Mouse (Mus musculus): ENCODE measurements around the gene Snrnp200. TPM values are rescaled to one million over a fixed set of nuclear protein-coding genes. Genes with fewer than 3 reads are reported as not detected.
"Not testable (repeated sequence)": the region's sequence is repeated elsewhere in the genome, so short reads cannot be mapped to it uniquely, and the experiment has no call there.

Snrnp200 gene
- polyA plus RNA-seq (2014; fragmentation: Nextera tagmentation; extraction: Ambion mirVana): 47.2 and 47.7 TPM in 2 replicates

GRCm38 (mm10) chr2:127207547-127208451, at the start of gene Snrnp200, which contains the start of gene 1810024B03Rik:
Gene Snrnp200, plus strand, starts transcription at chr2:127208386.
Gene 1810024B03Rik, minus strand, starts transcription at chr2:127208280.
- Histone ChIP-seq H3K4me1 (ENCODE audit: control insufficient read depth in 2 of 2, insufficient read depth in 2 of 2, low read length in 2 of 2) (peaks cover 2 to 9% of the 10 kb centered on the region in 2 experiments; a peak in 3 of 4 replicates), H3K4me2 (ENCODE audit: low read length) (peak within 1 kb of the TSS; percentile 73), H3K36me3 (ENCODE audit: control insufficient read depth, insufficient read depth, low read length) (peaks cover 40% of the 10 kb centered on the region), H3K4me3 (ENCODE audit: control insufficient read depth in 1 of 2, insufficient read depth in 1 of 2, low read depth in 1 of 2, low read length in 2 of 2) (peak within 1 kb of the TSS; percentile 71 to 76), H3K27me3 (ENCODE audit: control insufficient read depth, insufficient read depth, low read length) (no peaks in the 10 kb centered on the region), H3K9ac (ENCODE audit: low read length) (peak within 1 kb of the TSS; percentile 83), H3K9me3 (ENCODE audit: control insufficient read depth, low read length) (no peaks in the 10 kb centered on the region), H3K27ac (replicated peaks in 1 of 2; ENCODE audit: control insufficient read depth in 1 of 2, insufficient read depth in 1 of 2, low read depth in 2 of 2, low read length in 2 of 2) (peak within 1 kb of the TSS; percentile 34 to 81)
- WGBS: 11% methylated on average over 36 of the region's 36 CpGs
- ATAC-seq (ENCODE audit: insufficient number of reproducible peaks, insufficient read depth, low FRiP score, low read depth): peak; percentile 91

DNA sequence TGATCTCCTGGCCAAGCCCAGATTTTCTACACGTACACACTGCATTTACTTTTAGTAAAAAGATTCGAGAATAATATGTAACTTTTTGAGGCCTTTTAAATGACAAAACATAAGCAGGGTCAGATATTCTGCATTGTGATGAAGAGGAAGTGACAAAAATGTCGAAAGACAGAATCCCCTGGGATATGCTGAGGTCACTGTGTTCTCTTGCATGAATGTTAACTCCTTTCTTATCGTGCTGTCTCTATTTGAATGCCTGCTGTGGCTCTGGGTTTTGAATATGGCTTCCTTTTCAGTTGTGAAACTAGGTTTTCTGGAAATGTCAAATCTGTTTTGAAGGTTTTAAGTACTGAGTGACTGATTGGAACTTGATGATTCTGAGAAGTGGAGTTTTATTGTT, 42.5 kb upstream of the Snrnp200 start:
- no peak overlapping the region for H3K4me2 ChIP-seq (ENCODE audit: low read length)
- H3K27ac ChIP-seq (replicated peaks in 1 of 2; ENCODE audit: control insufficient read depth in 1 of 2, insufficient read depth in 1 of 2, low read depth in 2 of 2, low read length in 2 of 2): no peak overlapping the region
- no peak overlapping the region for H3K9ac ChIP-seq (ENCODE audit: low read length)
- no peaks in the 10 kb centered on the region for H3K4me1 ChIP-seq (ENCODE audit: control insufficient read depth in 2 of 2, insufficient read depth in 2 of 2, low read length in 2 of 2)
- H3K27me3 ChIP-seq (ENCODE audit: control insufficient read depth, insufficient read depth, low read length): no peaks in the 10 kb centered on the region
- WGBS: 47% methylated on average over 4 of the region's 4 CpGs
- H3K4me3 ChIP-seq (ENCODE audit: control insufficient read depth in 1 of 2, insufficient read depth in 1 of 2, low read depth in 1 of 2, low read length in 2 of 2): no peak overlapping the region
- no peak for ATAC-seq (ENCODE audit: insufficient number of reproducible peaks, insufficient read depth, low FRiP score, low read depth)
- H3K36me3 ChIP-seq (ENCODE audit: control insufficient read depth, insufficient read depth, low read length): no peaks in the 10 kb centered on the region
- H3K9me3 ChIP-seq (ENCODE audit: control insufficient read depth, low read length): no peaks in the 10 kb centered on the region

GRCm38 (mm10) chr2:127166261-127166660, 41.9 kb upstream of the Snrnp200 start:
- ATAC-seq (ENCODE audit: insufficient number of reproducible peaks, insufficient read depth, low FRiP score, low read depth); H3K9me3 ChIP-seq (ENCODE audit: control insufficient read depth, low read length); H3K27ac ChIP-seq (replicated peaks in 1 of 2; ENCODE audit: control insufficient read depth in 1 of 2, insufficient read depth in 1 of 2, low read depth in 2 of 2, low read length in 2 of 2); H3K36me3 ChIP-seq (ENCODE audit: control insufficient read depth, insufficient read depth, low read length); H3K4me1 ChIP-seq (ENCODE audit: control insufficient read depth in 2 of 2, insufficient read depth in 2 of 2, low read length in 2 of 2); H3K9ac ChIP-seq (ENCODE audit: low read length); H3K4me2 ChIP-seq (ENCODE audit: low read length); H3K27me3 ChIP-seq (ENCODE audit: control insufficient read depth, insufficient read depth, low read length); H3K4me3 ChIP-seq (ENCODE audit: control insufficient read depth in 1 of 2, insufficient read depth in 1 of 2, low read depth in 1 of 2, low read length in 2 of 2): not testable (repeated sequence)
- WGBS: 5% methylated on average over 1 of the region's 1 CpGs

GRCm38 (mm10) chr2:127182598-127183381, 25.4 kb upstream of the Snrnp200 start:
- 2% methylated on average over 17 of the region's 17 CpGs for WGBS
- H3K27ac ChIP-seq (replicated peaks in 1 of 2; ENCODE audit: control insufficient read depth in 1 of 2, insufficient read depth in 1 of 2, low read depth in 2 of 2, low read length in 2 of 2): peak overlapping the region; percentile 84 to 94
- peak; percentile 97 for ATAC-seq (ENCODE audit: insufficient number of reproducible peaks, insufficient read depth, low FRiP score, low read depth)
- peak overlapping the region; percentile 83 for H3K9ac ChIP-seq (ENCODE audit: low read length)
- peak overlapping the region; percentile 84 for H3K4me2 ChIP-seq (ENCODE audit: low read length)
- no peaks in the 10 kb centered on the region for H3K4me1 ChIP-seq (ENCODE audit: control insufficient read depth in 2 of 2, insufficient read depth in 2 of 2, low read length in 2 of 2)
- H3K9me3 ChIP-seq (ENCODE audit: control insufficient read depth, low read length): no peaks in the 10 kb centered on the region
- no peaks in the 10 kb centered on the region for H3K36me3 ChIP-seq (ENCODE audit: control insufficient read depth, insufficient read depth, low read length)
- peak overlapping the region; percentile 59 to 89 for H3K4me3 ChIP-seq (ENCODE audit: control insufficient read depth in 1 of 2, insufficient read depth in 1 of 2, low read depth in 1 of 2, low read length in 2 of 2)
- H3K27me3 ChIP-seq (ENCODE audit: control insufficient read depth, insufficient read depth, low read length): no peaks in the 10 kb centered on the region

DNA sequence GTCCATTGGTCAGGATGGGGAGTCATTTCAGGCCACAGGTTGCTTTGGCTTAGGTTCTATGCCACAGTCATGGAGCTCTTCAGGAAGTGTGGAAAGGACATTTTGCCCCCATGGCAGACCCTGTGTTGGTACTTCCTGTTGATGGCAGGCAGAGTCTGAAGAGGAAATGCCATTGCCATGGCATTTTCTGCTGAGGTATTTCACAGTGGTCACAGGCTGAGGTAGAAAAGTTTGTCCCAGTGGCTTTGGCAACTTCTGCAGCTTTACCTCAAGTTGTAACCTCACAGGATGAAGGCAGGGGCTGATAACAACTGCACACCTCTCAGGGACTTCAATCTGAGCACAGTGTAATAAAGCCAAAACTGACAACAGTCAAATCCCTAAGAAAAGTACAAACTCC, 18.6 kb upstream of the Snrnp200 start:
- Histone ChIP-seq H3K4me2 (ENCODE audit: low read length) (no peak overlapping the region), H3K27ac (replicated peaks in 1 of 2; ENCODE audit: control insufficient read depth in 1 of 2, insufficient read depth in 1 of 2, low read depth in 2 of 2, low read length in 2 of 2) (no peak overlapping the region), H3K9me3 (ENCODE audit: control insufficient read depth, low read length) (no peaks in the 10 kb centered on the region), H3K4me1 (ENCODE audit: control insufficient read depth in 2 of 2, insufficient read depth in 2 of 2, low read length in 2 of 2) (no peaks in the 10 kb centered on the region), H3K27me3 (ENCODE audit: control insufficient read depth, insufficient read depth, low read length) (no peaks in the 10 kb centered on the region), H3K36me3 (ENCODE audit: control insufficient read depth, insufficient read depth, low read length) (no peaks in the 10 kb centered on the region), H3K9ac (ENCODE audit: low read length) (no peak overlapping the region), H3K4me3 (ENCODE audit: control insufficient read depth in 1 of 2, insufficient read depth in 1 of 2, low read depth in 1 of 2, low read length in 2 of 2) (no peak overlapping the region)
- ATAC-seq (ENCODE audit: insufficient number of reproducible peaks, insufficient read depth, low FRiP score, low read depth): no peak

DNA sequence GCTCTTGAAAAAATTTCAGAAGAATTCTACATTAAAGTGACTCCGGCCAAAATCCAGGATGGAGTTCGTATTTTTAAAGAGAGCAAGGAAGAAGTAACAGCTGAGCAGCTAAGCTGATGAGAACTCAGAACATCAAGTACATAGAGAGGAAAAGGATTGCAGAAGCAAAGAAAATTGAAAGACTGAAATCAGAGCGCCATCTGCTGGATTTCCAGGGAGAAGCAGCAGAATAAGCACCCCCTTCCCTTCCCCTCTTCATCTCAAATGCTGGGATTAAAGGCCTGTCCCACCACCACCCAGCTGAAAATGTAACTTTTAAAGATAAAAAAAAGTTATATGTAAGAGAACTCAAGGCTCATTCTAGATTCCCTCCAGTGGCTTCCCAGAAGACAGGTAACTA, 3.3 kb upstream of the Snrnp200 start:
- no peak overlapping the region for H3K9ac ChIP-seq (ENCODE audit: low read length)
- no peak overlapping the region for H3K4me2 ChIP-seq (ENCODE audit: low read length)
- peaks cover 19% of the 10 kb centered on the region for H3K36me3 ChIP-seq (ENCODE audit: control insufficient read depth, insufficient read depth, low read length)
- H3K9me3 ChIP-seq (ENCODE audit: control insufficient read depth, low read length): no peaks in the 10 kb centered on the region
- H3K27me3 ChIP-seq (ENCODE audit: control insufficient read depth, insufficient read depth, low read length): no peaks in the 10 kb centered on the region
- WGBS: 28% methylated on average over 3 of the region's 3 CpGs
- H3K4me3 ChIP-seq (ENCODE audit: control insufficient read depth in 1 of 2, insufficient read depth in 1 of 2, low read depth in 1 of 2, low read length in 2 of 2): no peak overlapping the region
- H3K27ac ChIP-seq (replicated peaks in 1 of 2; ENCODE audit: control insufficient read depth in 1 of 2, insufficient read depth in 1 of 2, low read depth in 2 of 2, low read length in 2 of 2): no peak overlapping the region
- no peak for ATAC-seq (ENCODE audit: insufficient number of reproducible peaks, insufficient read depth, low FRiP score, low read depth)
- H3K4me1 ChIP-seq (ENCODE audit: control insufficient read depth in 2 of 2, insufficient read depth in 2 of 2, low read length in 2 of 2): peaks cover 2 to 9% of the 10 kb centered on the region in 2 experiments; a peak in 3 of 4 replicates

DNA sequence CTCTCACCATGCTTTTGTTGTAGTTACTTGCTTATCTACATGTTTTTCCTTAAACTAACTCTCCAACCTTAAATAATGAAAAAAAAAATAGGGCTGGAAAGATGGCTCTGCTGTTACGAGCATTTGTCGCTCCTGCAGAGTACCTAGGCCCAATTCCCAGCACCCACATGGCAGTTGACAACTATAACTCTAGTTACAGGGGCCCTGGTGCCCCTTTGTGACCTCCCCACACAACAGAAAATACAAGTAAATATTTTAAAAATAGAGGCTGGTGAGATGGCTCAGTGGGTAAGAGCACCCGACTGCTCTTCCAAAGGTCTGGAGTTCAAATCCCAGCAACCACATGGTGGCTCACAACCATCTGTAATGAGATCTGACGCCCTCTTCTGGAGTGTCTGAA, 2.2 kb upstream of the Snrnp200 start:
- H3K9ac ChIP-seq (ENCODE audit: low read length); H3K27ac ChIP-seq (replicated peaks in 1 of 2; ENCODE audit: control insufficient read depth in 1 of 2, insufficient read depth in 1 of 2, low read depth in 2 of 2, low read length in 2 of 2); ATAC-seq (ENCODE audit: insufficient number of reproducible peaks, insufficient read depth, low FRiP score, low read depth); H3K27me3 ChIP-seq (ENCODE audit: control insufficient read depth, insufficient read depth, low read length); H3K4me2 ChIP-seq (ENCODE audit: low read length); H3K4me1 ChIP-seq (ENCODE audit: control insufficient read depth in 2 of 2, insufficient read depth in 2 of 2, low read length in 2 of 2); H3K4me3 ChIP-seq (ENCODE audit: control insufficient read depth in 1 of 2, insufficient read depth in 1 of 2, low read depth in 1 of 2, low read length in 2 of 2); H3K9me3 ChIP-seq (ENCODE audit: control insufficient read depth, low read length): not testable (repeated sequence)
- peaks cover 29% of the 10 kb centered on the region for H3K36me3 ChIP-seq (ENCODE audit: control insufficient read depth, insufficient read depth, low read length)
- 90% methylated on average over 4 of the region's 4 CpGs for WGBS

Data from heart, embryonic 14.5 days (tissue).